Mouse (Mus musculus) hindbrain, embryonic 14.5 days (tissue): Measurements from ENCODE around the gene Phactr4. TPM values are rescaled to one million over a fixed set of nuclear protein-coding genes. Genes with fewer than 3 reads are reported as not detected.

Experiments used
- ATAC-seq: fragments of 200-750 bp; cut with Nextera tagmentation; 2 replicates; pipeline ENCODE4 v1.8.0; 2017; ENCODE audit warnings: moderate number of reproducible peaks, mild to moderate bottlenecking, moderate TSS enrichment, moderate library complexity; ENCODE audit not compliant: low FRiP score
- DNase-seq: peaks from one replicate; pipeline ENCODE4 v3.0.0-alpha.2; 2015; ENCODE audit warnings: low spot score
- H3K27ac ChIP-seq: fragments of 300-500 bp; sonication (generic); 2 replicates; pipeline ENCODE4 v1.5.1; 2014; ENCODE audit warnings: mild to moderate bottlenecking, moderate library complexity
- H3K27me3 ChIP-seq: fragments of 300-500 bp; sonication (generic); 2 replicates; pipeline ENCODE4 v1.6.1; 2014; ENCODE audit warnings: mild to moderate bottlenecking, low read length, mixed read lengths; ENCODE audit not compliant: control insufficient read depth, insufficient read depth
- H3K36me3 ChIP-seq: fragments of 300-500 bp; sonication (generic); replicated peaks from 2 replicates; pipeline ENCODE4 v1.6.1; 2014; ENCODE audit not compliant: control insufficient read depth, insufficient read depth
- H3K4me1 ChIP-seq: fragments of 300-500 bp; sonication (generic); replicated peaks from 2 replicates; pipeline ENCODE4 v1.6.1; 2014; ENCODE audit warnings: antibody characterized with exemption, low read length, mixed read lengths; ENCODE audit not compliant: control insufficient read depth, insufficient read depth
- H3K4me2 ChIP-seq: fragments of 300-500 bp; sonication (generic); replicated peaks from 2 replicates; pipeline ENCODE4 v1.6.1; 2014; ENCODE audit warnings: mild to moderate bottlenecking, moderate library complexity
- H3K4me3 ChIP-seq: fragments of 300-500 bp; sonication (generic); replicated peaks from 2 replicates; pipeline ENCODE4 v1.5.1; 2014; ENCODE audit warnings: mild to moderate bottlenecking, low read length
- H3K9ac ChIP-seq: fragments of 300-500 bp; sonication (generic); 2 replicates; pipeline ENCODE4 v1.6.1; 2014
- H3K9me3 ChIP-seq: fragments of 300-500 bp; sonication (generic); 2 replicates; pipeline ENCODE4 v1.6.1; 2016; ENCODE audit warnings: low read length; ENCODE audit not compliant: control insufficient read depth
- WGBS: fragments of 180-500 bp; shearing (Covaris S2); extraction: QIAGEN DNeasy Blood & Tissue Kit; methylation state at CpG from one replicate; pipeline ENCODE4 v1.1.7; 2014; 5-methylcytosine and 5-hydroxymethylcytosine counted together
- polyA plus RNA-seq: library from polyadenylated mRNA; unstranded; fragments of >200 nt; fragmentation: Nextera tagmentation; extraction: Ambion mirVana; gene quantifications from 2 replicates; pipeline ENCODE4 v1.2.1, GENCODE M21; 2014

Phactr4 gene
- polyA plus RNA-seq, 1 experiment from 2014 or later, result 9.2 TPM

DNA sequence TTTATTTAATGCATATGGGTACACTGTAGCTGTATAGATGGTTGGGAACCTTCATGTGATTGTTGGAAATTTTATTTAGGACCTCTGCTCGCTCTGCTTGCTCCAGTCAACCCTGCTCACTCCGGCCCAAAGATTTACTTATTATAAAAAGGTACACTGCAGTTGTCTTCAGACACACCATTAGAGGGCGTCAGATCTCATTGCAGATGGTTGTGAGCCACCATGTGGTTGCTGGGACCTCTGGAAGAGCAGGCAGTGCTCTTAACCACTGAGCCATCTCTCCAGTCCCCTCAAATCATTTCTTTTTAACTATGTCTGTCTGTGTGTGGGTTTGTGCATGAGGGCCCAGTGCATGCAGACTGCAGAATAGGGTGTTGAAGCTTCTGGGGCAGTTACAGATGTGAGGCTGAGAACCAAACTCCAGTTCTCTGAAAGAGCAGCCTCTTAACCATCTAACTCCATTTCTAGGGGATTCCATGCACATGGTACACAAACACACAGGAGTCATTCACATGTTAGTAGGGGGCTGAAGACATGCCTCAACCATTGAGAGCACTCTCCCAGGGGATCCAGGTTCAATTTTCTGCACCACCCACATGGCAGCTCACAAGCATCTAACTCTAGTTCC is 72.7 kb downstream of the Phactr4 start:
- no peak overlapping the region for H3K4me3 ChIP-seq
- 68% methylated on average over 3 of the region's 3 CpGs for WGBS
- no peak overlapping the region for H3K9ac ChIP-seq

DNA sequence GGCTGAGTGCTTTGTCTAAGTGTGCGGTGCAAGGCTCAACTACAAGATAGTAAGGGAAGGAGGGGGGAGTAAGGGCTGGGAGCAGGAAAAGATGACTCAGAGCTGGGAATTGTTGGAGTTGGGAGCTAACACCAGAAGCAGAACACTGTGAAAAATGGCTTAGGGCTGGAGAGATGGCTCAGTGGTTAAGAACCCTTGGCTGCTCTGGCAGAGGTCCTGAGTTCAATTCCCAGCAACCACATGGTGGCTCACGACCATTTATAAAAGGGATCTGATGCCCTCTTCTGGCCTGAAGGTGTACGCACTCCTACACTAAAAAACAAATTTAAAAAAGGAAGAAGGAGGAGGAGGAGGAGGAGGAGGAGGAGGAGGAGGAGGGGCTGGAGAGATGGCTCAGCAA is 75.6 kb downstream of the Phactr4 start:
- H3K27ac ChIP-seq, result no peak overlapping the region
- H3K4me3 ChIP-seq, result no peak overlapping the region
- H3K27me3 ChIP-seq, result no peaks in the 10 kb centered on the region
- H3K9ac ChIP-seq, result no peak overlapping the region
- DNase-seq (no peak), ATAC-seq (no peak)
- peaks cover 14% of the 10 kb centered on the region for H3K4me1 ChIP-seq
- 58% methylated on average over 3 of the region's 3 CpGs for WGBS
- H3K36me3 ChIP-seq, result peaks cover 14% of the 10 kb centered on the region
- H3K4me2 ChIP-seq, result no peak overlapping the region
- H3K9me3 ChIP-seq, result no peaks in the 10 kb centered on the region

More for the DNA sequence above, 72.7 kb downstream of the Phactr4 start:
- Histone ChIP-seq H3K27ac (no peak overlapping the region), H3K27me3 (no peaks in the 10 kb centered on the region), H3K4me1 (peaks cover 15% of the 10 kb centered on the region), H3K36me3 (peaks cover 14% of the 10 kb centered on the region), H3K9me3 (no peaks in the 10 kb centered on the region), H3K4me2 (no peak overlapping the region)
- ATAC-seq (no peak), DNase-seq (no peak)

DNA sequence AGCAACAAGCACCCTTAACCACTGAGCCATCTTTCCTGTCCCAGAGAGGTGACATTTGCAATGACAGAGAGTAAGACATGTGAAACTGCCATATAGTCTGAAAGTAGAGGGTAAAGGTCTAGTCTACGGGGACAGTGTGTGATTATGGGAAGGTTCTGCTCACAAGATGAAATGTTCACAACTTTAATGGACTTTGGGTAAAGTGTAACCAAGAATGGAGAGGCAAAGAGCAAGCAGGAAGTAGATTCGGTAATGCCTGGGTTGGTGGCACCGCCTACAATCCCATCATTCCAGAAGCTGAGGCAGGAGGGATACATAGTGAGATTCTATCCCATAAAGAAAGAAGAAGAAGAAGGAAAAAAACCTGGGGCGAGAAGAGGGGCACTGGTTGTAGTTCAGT is 76.0 kb downstream of the Phactr4 start:
- Histone ChIP-seq H3K27me3 (no peaks in the 10 kb centered on the region), H3K4me2 (no peak overlapping the region; the same call in 1 of the 2 replicates), H3K9me3 (no peaks in the 10 kb centered on the region), H3K4me3 (no peak overlapping the region), H3K27ac (no peak overlapping the region), H3K4me1 (peaks cover 14% of the 10 kb centered on the region), H3K36me3 (peaks cover 12% of the 10 kb centered on the region), H3K9ac (no peak overlapping the region)
- no peak for ATAC-seq
- 87% methylated on average over 4 of the region's 4 CpGs for WGBS
- DNase-seq, result no peak

DNA sequence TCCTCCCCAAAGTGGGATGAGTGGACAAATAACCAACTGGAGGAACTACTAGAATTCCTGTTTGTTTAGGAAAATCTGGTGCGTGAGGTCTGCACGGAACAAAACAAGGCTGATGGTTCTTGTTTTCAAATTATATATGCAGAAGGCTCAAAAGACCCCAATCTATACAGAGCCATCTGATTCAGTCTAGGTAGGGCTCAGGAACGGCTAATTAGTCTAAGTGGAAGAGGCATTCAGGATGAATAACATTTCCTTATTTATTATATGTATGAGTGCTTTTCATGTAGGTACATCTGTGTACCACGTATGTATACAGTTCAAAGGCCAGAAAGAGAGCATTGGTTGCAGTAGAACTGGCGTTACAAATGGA is 76.5 kb downstream of the Phactr4 start:
- Histone ChIP-seq H3K4me3 (peak overlapping the region; percentile 78), H3K9me3 (no peaks in the 10 kb centered on the region), H3K27ac (no peak overlapping the region), H3K4me2 (peak overlapping the region; percentile 82), H3K27me3 (no peaks in the 10 kb centered on the region), H3K4me1 (peaks cover 14% of the 10 kb centered on the region), H3K9ac (0 out of 2 replicates have a peak overlapping the region, but pooled peaks have one; percentile 74), H3K36me3 (peaks cover 8% of the 10 kb centered on the region)
- DNase-seq (no peak), ATAC-seq (no peak)
- 50% methylated on average over 5 of the region's 5 CpGs for WGBS

DNA sequence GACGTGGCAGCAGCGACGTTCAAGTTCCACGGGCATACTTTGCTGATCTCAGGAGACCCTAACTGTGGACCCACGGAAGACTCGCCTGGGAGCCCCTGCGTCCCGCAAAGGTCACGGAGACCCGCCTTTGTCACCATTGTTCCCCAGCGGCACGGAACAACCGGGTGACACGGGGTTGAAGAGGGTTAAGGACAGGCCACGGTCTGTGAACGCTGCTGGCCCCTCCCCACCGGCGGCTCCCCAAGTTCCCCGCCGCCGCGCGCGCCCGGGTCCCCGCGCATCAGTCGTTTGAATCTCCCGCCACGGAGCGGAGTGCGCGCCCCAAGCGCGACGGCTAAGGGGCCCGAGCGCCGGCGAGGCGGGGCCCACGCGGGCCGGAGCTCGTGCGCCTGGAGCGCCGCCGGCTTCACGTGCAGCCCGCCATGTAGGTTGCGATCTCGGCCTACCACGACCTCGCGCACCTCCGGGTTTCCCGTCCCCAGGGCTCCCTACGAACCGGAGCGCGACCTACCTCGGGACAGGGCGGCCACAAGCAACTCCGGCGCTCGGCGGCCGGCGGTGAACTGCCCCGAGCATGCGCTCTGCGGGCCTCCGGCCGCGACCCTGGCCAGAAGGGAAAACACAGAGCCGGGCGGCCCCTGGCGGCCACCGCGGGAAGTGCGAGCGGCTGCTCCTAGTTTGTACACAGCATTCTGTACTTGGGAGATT is 77.0 kb downstream of the Phactr4 start:
- H3K36me3 ChIP-seq, result 0 out of 2 replicates have a peak, but pooled peaks cover 3% of the 10 kb centered on the region
- H3K4me3 ChIP-seq, result peak overlapping the region; percentile 78
- ATAC-seq, result peak; percentile 88
- H3K27ac ChIP-seq, result no peak overlapping the region
- under 1% methylated on average over 83 of the region's 83 CpGs for WGBS
- H3K9me3 ChIP-seq, result no peaks in the 10 kb centered on the region
- H3K27me3 ChIP-seq, result no peaks in the 10 kb centered on the region
- H3K4me2 ChIP-seq, result peak overlapping the region; percentile 82
- peaks cover 14% of the 10 kb centered on the region for H3K4me1 ChIP-seq
- peak; percentile 91 for DNase-seq
- peak overlapping the region; percentile 74 for H3K9ac ChIP-seq

DNA sequence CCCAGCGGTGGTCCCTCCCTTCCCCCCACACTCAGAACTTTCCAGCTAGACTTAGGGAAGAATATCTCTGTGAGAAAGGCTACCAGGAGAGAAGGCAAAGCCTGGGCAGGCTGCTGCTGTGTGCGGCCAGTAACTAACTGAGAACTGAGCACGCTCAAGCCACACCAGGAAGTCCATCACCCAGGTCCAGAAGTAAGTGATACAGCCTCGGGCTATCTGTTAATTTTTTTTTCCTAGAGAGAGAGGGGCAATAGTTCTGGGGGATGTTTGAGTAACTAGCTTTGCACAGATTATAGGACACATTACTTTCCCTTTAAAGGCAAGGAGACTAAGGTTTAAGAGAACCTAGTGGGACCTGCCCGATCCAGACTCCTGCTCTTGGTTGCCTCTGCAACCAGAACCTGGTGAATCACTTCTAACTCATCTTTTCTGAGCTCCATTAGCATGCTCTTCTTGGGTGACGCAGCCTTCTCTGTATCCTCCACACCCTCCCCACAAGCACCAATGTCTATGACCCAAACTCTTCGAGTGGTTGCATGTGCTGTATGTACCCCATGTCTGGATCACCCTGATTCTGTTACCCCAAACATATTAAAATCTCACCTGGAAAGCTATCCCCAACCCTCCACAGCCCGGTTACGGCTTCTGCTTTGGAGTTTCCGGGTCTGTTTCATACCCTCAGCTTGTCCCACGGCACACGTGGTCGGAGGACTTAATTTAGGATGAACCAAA is 77.7 kb downstream of the Phactr4 start:
- H3K4me2 ChIP-seq, result peak overlapping the region; percentile 82
- peak; percentile 40; the same call in 1 of the 2 replicates for ATAC-seq
- H3K9ac ChIP-seq, result peak overlapping the region; percentile 74
- DNase-seq, result no peak
- H3K27me3 ChIP-seq, result no peaks in the 10 kb centered on the region
- H3K4me1 ChIP-seq, result peaks cover 14% of the 10 kb centered on the region
- H3K27ac ChIP-seq, result no peak overlapping the region
- peak overlapping the region; percentile 78 for H3K4me3 ChIP-seq
- no peaks in the 10 kb centered on the region for H3K9me3 ChIP-seq
- WGBS, result 8% methylated on average over 13 of the region's 13 CpGs
- H3K36me3 ChIP-seq, result peaks cover 3% of the 10 kb centered on the region

DNA sequence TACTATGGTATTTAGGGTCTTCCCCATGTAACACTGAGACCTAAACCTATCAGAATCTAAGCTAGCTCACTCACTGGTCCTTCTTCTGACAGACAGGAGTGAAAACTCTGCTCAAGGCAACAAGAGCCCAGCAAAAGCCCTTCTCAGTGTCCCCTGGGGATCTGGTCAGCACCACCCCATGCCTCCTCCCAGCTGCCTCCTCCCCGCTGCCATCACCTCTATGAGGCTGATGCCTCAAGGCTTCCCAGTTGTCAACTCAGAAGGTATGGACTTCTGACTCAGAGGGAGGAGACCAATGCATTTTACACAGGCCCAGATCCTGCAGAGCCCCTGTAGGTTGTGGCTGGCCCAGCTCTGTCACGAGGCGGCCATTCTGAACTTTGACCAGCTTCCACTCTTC is 80.8 kb downstream of the Phactr4 start:
- H3K4me3 ChIP-seq, result no peak overlapping the region
- no peak for DNase-seq
- peaks cover 24% of the 10 kb centered on the region for H3K36me3 ChIP-seq
- H3K4me2 ChIP-seq, result no peak overlapping the region
- H3K4me1 ChIP-seq, result peaks cover 14% of the 10 kb centered on the region
- H3K9ac ChIP-seq, result no peak overlapping the region
- H3K9me3 ChIP-seq, result no peaks in the 10 kb centered on the region
- 92% methylated on average over 3 of the region's 3 CpGs for WGBS
- no peaks in the 10 kb centered on the region for H3K27me3 ChIP-seq
- ATAC-seq, result no peak
- no peak overlapping the region for H3K27ac ChIP-seq

DNA sequence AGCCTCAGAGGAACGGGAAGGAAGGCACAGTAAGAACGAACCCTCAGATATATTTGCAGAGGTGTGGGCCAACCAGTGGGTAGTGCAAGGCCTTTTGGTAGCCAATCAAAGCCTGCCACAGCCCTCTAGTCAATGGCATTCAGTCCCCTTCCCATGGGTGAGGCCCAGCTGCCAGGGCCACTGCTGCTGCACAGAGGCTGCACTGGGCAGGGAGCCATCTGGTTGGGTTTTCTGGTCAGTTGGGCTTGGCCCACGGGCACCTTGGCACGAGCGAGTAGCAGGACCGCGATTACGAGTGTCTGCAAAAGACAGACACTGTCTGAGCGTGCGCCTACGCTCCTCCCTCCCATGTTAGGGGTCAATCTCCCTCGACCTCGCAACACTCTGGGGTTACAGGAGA is 83.3 kb downstream of the Phactr4 start:
- WGBS, result 88% methylated on average over 13 of the region's 13 CpGs
- DNase-seq (no peak), ATAC-seq (no peak)
- Histone ChIP-seq H3K4me3 (no peak overlapping the region), H3K4me2 (no peak overlapping the region), H3K27me3 (no peaks in the 10 kb centered on the region), H3K4me1 (peaks cover 3% of the 10 kb centered on the region; the same call in 1 of the 2 replicates), H3K36me3 (peaks cover 44% of the 10 kb centered on the region), H3K27ac (no peak overlapping the region), H3K9ac (no peak overlapping the region), H3K9me3 (no peaks in the 10 kb centered on the region)

DNA sequence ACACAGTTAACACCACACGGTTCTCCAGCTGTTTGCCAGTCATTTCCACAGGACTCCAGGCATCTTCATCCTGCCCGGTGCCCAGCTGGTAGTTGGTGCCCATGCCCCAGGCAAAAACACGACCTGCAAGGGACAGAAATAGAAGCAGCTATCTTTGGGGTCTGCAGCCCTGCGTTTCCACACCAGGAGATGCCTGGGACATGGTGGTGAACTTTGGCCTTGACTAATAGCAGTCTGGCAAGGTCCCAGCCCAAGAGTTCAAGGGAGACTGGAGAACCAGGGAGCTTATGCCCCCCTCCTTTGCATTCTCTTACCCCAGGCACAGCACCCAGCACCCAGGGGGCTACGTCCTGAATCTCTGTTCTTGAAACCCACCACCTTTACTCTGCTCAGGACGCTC is 89.4 kb downstream of the Phactr4 start:
- Histone ChIP-seq H3K9me3 (no peaks in the 10 kb centered on the region), H3K9ac (no peak overlapping the region), H3K4me1 (peaks cover 10% of the 10 kb centered on the region), H3K4me2 (no peak overlapping the region), H3K4me3 (no peak overlapping the region), H3K27me3 (no peaks in the 10 kb centered on the region), H3K36me3 (peaks cover 38% of the 10 kb centered on the region), H3K27ac (no peak overlapping the region)
- WGBS, result 91% methylated on average over 6 of the region's 6 CpGs
- no peak for DNase-seq
- no peak for ATAC-seq
